Mouse (Mus musculus): ENCODE data around the gene Dph7. TPM values are rescaled to one million over a fixed set of nuclear protein-coding genes. Genes with fewer than 3 reads are reported as not detected.
"Not testable (repeated sequence)": the region's sequence is repeated elsewhere in the genome, so short reads cannot be mapped to it uniquely, and the experiment has no call there.

Gene Dph7
- total RNA-seq, 4 experiments from 2014 or later: 33.2 to 38.0 (median 35.5) TPM

- no peak for DNase-seq (ENCODE audit: low spot score in 2 of 2)
Observed at GRCm38 (mm10) chr2:24970386-24970785, 8.2 kb downstream of the Dph7 start.

DNA sequence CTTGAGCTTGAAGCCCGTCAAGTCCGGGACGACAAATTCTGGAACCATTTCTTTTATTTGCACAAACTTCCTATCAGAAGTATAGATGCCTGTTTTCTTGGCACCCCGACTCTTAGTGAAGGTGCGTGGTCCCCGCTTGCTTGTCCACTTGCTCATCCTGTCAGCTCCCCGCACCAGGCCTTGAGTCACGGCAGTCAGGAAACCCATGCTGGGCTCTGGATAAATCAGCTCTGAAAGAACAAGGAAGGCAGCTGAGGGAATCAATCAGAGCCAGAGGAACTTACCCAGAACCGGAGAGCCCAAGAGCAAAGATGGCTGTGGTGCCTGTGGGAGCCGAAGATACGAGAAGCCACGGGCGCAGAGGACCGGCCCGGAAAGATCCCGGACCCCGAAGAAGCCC, 12.3 kb downstream of the Dph7 start:
- DNase-seq (ENCODE audit: low spot score in 2 of 2): not testable (repeated sequence)

GRCm38 (mm10) chr2:24974906-24975703, 12.9 kb downstream of the Dph7 start, which contains the start of gene Mrpl41:
Gene Mrpl41, minus strand, starts transcription at chr2:24975098.
- peak; percentile 84 to 98 for DNase-seq (ENCODE audit: low spot score in 2 of 2)

DNA sequence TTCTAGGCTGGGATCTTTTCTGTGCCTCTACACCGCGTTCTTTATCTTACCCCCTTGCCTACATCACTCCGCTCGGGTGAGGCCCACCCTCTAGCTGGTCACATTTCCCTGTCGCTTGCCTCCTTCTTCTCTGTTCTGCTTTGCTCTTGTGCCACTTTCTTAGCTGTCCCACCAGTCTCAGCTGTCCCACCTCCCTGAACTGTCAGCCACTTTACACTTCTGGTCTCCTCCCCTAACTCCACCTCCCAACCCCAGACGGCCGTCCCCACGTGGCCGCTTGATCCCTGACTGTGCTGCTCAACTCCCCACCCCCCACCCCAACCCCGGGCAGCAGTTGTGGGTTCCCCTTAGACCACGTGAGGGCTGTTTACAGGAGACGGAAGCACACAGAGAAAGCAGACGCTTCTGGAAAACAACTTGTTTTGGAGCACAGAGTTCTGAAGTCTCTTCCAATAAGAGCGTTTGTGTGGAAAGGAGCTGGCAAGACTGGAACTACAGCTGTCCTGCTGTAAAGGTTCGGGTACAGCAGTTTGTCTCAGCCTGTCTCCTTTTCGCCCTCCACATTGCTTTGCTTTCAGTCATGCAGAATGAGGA, 13.6 kb downstream of the Dph7 start, which contains the start of gene Pnpla7:
Gene Pnpla7, plus strand, starts transcription at position 330 of the 594 bp plus-strand sequence.
- DNase-seq (ENCODE audit: low spot score in 2 of 2): peak; percentile 20 to 67

- DNase-seq (ENCODE audit: low spot score in 2 of 2): no peak
Observed at GRCm38 (mm10) chr2:24976960-24977359, 14.8 kb downstream of the Dph7 start.

DNA sequence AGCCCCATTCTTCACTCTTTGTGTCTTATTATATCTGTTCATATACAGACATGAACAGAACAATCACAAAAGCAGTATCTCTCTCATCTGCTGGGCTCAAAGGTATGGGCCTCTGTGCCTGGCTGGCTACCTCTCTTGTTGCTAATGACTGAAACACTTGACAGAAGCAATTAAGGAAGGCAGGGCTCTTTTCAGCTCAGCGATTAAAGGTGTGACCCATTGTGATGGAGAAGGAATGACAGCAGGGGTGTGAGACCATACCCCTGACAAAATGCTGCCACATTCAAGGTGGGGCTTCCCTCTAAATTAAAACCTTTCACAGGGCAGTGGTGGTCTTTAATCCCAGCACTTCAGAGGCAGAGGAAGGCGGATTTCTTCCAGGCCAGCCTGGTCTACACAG, 25.6 kb downstream of the Dph7 start:
- no peak for DNase-seq (ENCODE audit: low spot score in 2 of 2)

GRCm38 (mm10) chr2:24995332-24995731, 33.1 kb downstream of the Dph7 start:
- peak in 1 of 2 experiments; percentile 30 for DNase-seq (ENCODE audit: low spot score in 2 of 2)

DNA sequence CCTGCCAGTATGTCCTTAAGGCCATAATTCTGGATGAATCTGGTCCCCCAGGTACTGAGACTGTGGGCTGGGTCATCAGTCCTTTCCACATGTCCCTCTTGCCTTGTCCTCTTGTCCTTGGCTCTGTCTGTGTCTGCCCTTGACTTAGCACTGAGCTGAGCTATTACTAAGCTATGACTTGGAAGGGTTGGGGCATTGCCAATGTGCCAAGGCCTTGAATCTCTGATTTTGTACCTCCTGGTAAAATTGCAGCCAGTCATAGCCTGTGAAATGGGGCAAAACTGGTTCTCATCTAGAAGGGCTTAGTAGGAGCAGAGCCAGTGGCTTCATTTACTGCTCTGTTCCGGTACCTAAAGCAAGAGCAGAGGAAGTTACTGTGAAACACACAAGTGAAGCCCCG, 34.3 kb downstream of the Dph7 start:
- no peak for DNase-seq (ENCODE audit: low spot score in 2 of 2)

DNA sequence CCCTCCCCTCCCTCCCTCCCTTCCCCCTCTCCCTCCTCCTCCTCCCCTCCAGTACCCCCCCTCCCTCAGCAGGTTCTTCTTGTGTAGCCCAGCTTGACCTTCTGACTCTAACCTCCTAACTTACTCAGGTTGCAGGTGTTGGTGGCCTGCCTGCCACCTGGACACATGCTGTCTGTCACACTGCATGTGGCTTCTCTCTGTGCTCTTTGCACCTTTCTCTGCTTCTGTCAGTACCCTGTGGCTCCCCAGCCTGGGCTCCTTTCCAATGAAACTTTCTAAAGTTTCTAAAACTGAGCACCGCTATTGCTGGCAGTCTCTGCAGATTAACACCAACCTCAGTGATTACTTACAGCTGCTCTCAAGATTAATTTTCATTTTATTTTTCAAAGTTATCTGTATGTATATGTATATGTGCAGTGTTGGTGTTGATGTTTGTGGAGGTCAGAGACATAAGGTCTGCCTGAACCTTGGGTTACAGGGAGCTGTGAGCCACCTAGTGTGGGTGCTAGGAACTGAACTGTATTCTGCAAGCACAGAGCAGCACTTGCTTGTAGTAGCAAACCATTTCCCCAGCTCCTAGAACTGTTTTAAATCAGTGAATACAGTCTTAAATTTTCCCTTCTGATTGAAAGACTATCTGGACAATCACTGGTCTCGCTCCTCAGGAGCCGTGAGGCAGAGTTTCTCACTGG, 38.5 kb downstream of the Dph7 start:
- no peak for DNase-seq (ENCODE audit: low spot score in 2 of 2)

GRCm38 (mm10) chr2:25003946-25004786, 42.0 kb downstream of the Dph7 start:
- DNase-seq (ENCODE audit: low spot score in 2 of 2): no peak

GRCm38 (mm10) chr2:25006767-25007166, 44.6 kb downstream of the Dph7 start:
- DNase-seq (ENCODE audit: low spot score in 2 of 2): no peak

GRCm38 (mm10) chr2:25008250-25008649, 46.0 kb downstream of the Dph7 start:
- DNase-seq (ENCODE audit: low spot score in 2 of 2): no peak

Small RNAs within 50 kb of the gene (microRNA-seq; reads per million reads assigned to microRNA genes)
- 0 reads per million in 2 experiments for gene Gm22875

Other genes with a start within 250 kb of the Dph7 start
- gene Cacna1b, start 199.2 kb upstream of the Dph7 start, total RNA-seq (2022): 10 to 100 TPM; 72.0 to 83.7 (median 80.1) TPM
- 10 to 100 TPM; 54.3 to 69.5 (median 55.2) TPM for gene Ehmt1, start 42.8 kb upstream of the Dph7 start, total RNA-seq (2022)
- 10 to 100 TPM; 13.4 to 22.3 (median 19.6) TPM for gene Arrdc1, start 27.1 kb upstream of the Dph7 start, total RNA-seq (2022)
- gene Zmynd19, start 12.6 kb upstream of the Dph7 start, total RNA-seq (2022): 10 to 100 TPM; 32.1 to 39.3 (median 37.7) TPM
- 10 to 100 TPM; 73.6 to 77.5 (median 75.6) TPM for gene Mrpl41, start 12.7 kb downstream of the Dph7 start, total RNA-seq (2022)
- gene Pnpla7, start 13.6 kb downstream of the Dph7 start, total RNA-seq (2022): 10 to 100 TPM; 17.9 to 28.0 (median 26.6) TPM
- 100 to 1,000 TPM; 404 to 462 (median 421) TPM for gene Nsmf, start 92.0 kb downstream of the Dph7 start, total RNA-seq (2022)
- gene Entpd8, start 117.9 kb downstream of the Dph7 start, total RNA-seq (2022): not detected
- not detected for gene Noxa1, start 132.7 kb downstream of the Dph7 start, total RNA-seq (2022)
- gene Nrarp, start 218.4 kb downstream of the Dph7 start, total RNA-seq (2022): 10 to 100 TPM; 20.5 to 27.9 (median 23.4) TPM
- gene Tor4a, start 234.5 kb downstream of the Dph7 start, total RNA-seq (2022): 1 to 10 TPM; 2.2 to 3.4 (median 2.5) TPM
- 10 to 100 TPM; 58.4 to 64.2 (median 59.4) TPM for gene Nelfb, start 249.1 kb downstream of the Dph7 start, total RNA-seq (2022)

Measured in left cerebral cortex, adult 8-10 months (tissue).